Mouse (Mus musculus) liver, postnatal 0 days (tissue): ENCODE results near the gene Ang6.
"Not testable (repeated sequence)": the region's sequence is repeated elsewhere in the genome, so short reads cannot be mapped to it uniquely, and the experiment has no call there.

Source experiments
- CTCF ChIP-seq: sonication (generic); IDR thresholded peaks from 2 replicates; pipeline ENCODE4 v1.5.1; 2016; ENCODE audit warnings: antibody characterized with exemption, low read depth
- EP300 ChIP-seq: IDR thresholded peaks from 2 replicates; pipeline ENCODE4 v1.6.1; 2016; ENCODE audit warnings: antibody characterized with exemption, low read depth, mild to moderate bottlenecking

DNA sequence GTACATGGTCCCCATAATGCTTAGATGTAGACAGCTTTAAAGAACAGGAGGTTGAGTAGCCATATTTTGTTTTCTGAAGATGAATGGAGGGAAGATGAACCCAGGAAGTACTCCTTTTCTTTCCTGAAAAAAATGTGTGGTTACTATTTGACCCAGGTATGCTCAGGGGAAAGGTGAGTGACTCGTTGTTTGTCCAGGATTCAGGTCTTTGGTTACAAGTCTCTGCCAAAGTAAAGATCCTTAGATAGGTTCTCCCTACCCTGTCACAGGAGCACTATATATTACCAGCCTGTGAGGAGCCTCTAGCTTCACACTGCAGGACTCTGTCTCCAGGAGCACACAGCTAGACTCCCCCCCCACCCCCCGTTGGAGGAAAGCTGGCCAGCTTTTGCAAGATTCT lies 45.3 kb downstream of the Ang6 start, which contains the start of gene Ang5:
- TF ChIP-seq CTCF, EP300: not testable (repeated sequence)
